Mouse (Mus musculus) hindbrain, embryonic 10.5 days (tissue): ENCODE measurements around the gene Kcna5. TPM values are rescaled to one million over a fixed set of nuclear protein-coding genes. Genes with fewer than 3 reads are reported as not detected.

Experiments
- DNase-seq: peaks from one replicate; pipeline ENCODE4 v3.0.0-alpha.2; 2017; ENCODE audit warnings: low spot score
- H3K27ac ChIP-seq: fragments of 300-500 bp; sonication (generic); 2 replicates; pipeline ENCODE4 v1.5.1; 2016; ENCODE audit warnings: mild to moderate bottlenecking, moderate library complexity
- H3K27me3 ChIP-seq: fragments of 300-500 bp; sonication (generic); 2 replicates; pipeline ENCODE4 v1.6.1; 2016; ENCODE audit warnings: mild to moderate bottlenecking; ENCODE audit not compliant: poor library complexity, insufficient read depth, severe bottlenecking
- H3K36me3 ChIP-seq: fragments of 300-500 bp; sonication (generic); 2 replicates; pipeline ENCODE4 v1.6.1; 2016; ENCODE audit warnings: mild to moderate bottlenecking, moderate library complexity
- H3K4me1 ChIP-seq: fragments of 300-500 bp; sonication (generic); replicated peaks from 2 replicates; pipeline ENCODE4 v1.6.1; 2016; ENCODE audit warnings: mild to moderate bottlenecking
- H3K4me3 ChIP-seq: fragments of 300-500 bp; sonication (generic); 2 replicates; pipeline ENCODE4 v1.5.1; 2016; ENCODE audit warnings: mild to moderate bottlenecking, moderate library complexity
- H3K9me3 ChIP-seq: fragments of 300-500 bp; sonication (generic); 2 replicates; pipeline ENCODE4 v1.6.1; 2016; ENCODE audit warnings: mild to moderate bottlenecking, moderate library complexity
- WGBS: fragments of 180-500 bp; shearing (Covaris S2); methylation state at CpG from one replicate; pipeline ENCODE4 v1.1.7; 2016; 5-methylcytosine and 5-hydroxymethylcytosine counted together
- polyA plus RNA-seq: library from polyadenylated mRNA; unstranded; fragments of >200 nt; fragmentation: Nextera tagmentation; extraction: Ambion mirVana; gene quantifications from 2 replicates; pipeline ENCODE4 v1.2.1, GENCODE M21; 2016

The Kcna5 gene
- 2.9 and 3.7 TPM in 2 replicates for polyA plus RNA-seq

DNA sequence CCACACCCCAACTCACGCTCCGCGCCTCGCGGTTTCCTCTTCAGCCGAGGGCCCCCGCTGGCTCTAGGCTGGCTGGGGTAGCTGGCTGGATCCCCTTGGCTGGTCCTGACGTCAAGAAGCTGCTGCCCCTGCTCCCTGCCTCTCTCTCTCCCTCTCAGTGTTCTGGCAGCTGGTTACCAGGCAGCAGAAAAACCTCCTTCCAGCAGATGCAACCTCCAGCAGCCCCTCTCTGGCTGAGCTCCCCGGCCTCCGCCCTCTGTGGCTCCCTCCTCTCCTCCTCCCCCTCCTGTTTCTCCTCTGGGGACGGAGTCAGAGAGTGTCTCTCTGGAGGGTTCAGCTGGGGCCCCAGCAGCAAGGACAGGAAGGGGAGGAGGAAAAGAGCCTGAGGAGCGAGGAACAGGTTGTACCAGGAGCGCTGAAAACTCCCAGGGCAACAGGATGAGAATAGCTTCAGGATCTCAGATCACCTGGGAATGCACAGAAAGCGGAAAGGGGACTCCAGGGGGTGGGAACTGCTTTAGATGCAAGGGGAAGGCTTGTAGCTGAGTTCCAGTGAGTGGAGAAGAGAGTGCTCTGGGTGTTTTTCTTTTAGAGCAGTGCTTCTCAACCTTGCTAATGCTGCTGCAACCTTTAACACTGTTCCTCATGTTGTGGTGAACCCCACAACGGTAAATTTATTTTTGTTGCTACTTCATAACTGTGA is at the start of gene Kcna5:
Kcna5 (minus strand) TSS at position 205 of the 703 bp plus-strand sequence.
- Histone ChIP-seq H3K27ac (peak within 1 kb of the TSS; percentile 82), H3K27me3 (peaks cover 41% of the 10 kb centered on the region), H3K9me3 (no peaks in the 10 kb centered on the region), H3K4me3 (peak within 1 kb of the TSS; percentile 50), H3K36me3 (no peaks in the 10 kb centered on the region), H3K4me1 (peaks cover 42% of the 10 kb centered on the region)
- 1% methylated on average over 15 of the region's 15 CpGs for WGBS
- DNase-seq, result peak; percentile 64

GRCm38 (mm10) chr6:126583075-126583474 is 47.9 kb upstream of the Kcna5 start:
- peak; percentile 39 for DNase-seq
- Histone ChIP-seq H3K4me3 (no peak overlapping the region), H3K27ac (no peak overlapping the region), H3K36me3 (no peaks in the 10 kb centered on the region), H3K27me3 (no peaks in the 10 kb centered on the region), H3K4me1 (0 out of 2 replicates have a peak, but pooled peaks cover 3% of the 10 kb centered on the region), H3K9me3 (no peaks in the 10 kb centered on the region)
- 63% methylated on average over 7 of the region's 7 CpGs for WGBS

- Histone ChIP-seq H3K4me3 (no peak overlapping the region), H3K27me3 (no peaks in the 10 kb centered on the region), H3K36me3 (no peaks in the 10 kb centered on the region), H3K4me1 (0 out of 2 replicates have a peak, but pooled peaks cover 3% of the 10 kb centered on the region), H3K27ac (no peak overlapping the region), H3K9me3 (no peaks in the 10 kb centered on the region)
- 89% methylated on average over 8 of the region's 8 CpGs for WGBS
- no peak for DNase-seq
Measured at GRCm38 (mm10) chr6:126581632-126582031, 46.4 kb upstream of the Kcna5 start.

- 89% methylated on average over 3 of the region's 3 CpGs for WGBS
- Histone ChIP-seq H3K27ac (no peak overlapping the region), H3K27me3 (no peaks in the 10 kb centered on the region), H3K4me1 (no peaks in the 10 kb centered on the region), H3K36me3 (no peaks in the 10 kb centered on the region), H3K4me3 (no peak overlapping the region), H3K9me3 (no peaks in the 10 kb centered on the region)
- DNase-seq, result no peak
Measured at GRCm38 (mm10) chr6:126580571-126580970, 45.4 kb upstream of the Kcna5 start.

DNA sequence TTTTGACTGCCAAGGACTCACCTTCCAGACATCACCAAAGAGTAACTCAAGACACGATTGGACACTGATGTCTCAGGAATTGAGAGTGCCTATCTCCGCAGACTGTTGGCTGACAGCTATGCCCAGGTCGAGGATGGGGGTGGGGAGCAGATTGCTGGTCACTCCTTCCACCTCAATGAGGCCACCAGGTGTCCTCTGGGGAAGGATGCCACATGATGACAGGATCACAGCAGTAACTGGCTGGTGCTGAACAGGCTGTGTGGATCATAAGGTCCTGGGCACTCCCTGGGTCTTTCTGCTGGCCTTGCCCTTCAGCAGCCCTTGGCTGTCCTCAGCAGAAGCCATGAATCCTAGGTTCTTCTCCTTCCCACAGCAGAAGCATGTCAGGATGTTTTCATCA is 42.2 kb upstream of the Kcna5 start:
- Histone ChIP-seq H3K27ac (no peak overlapping the region), H3K9me3 (no peaks in the 10 kb centered on the region), H3K4me1 (no peaks in the 10 kb centered on the region), H3K27me3 (no peaks in the 10 kb centered on the region), H3K4me3 (no peak overlapping the region), H3K36me3 (no peaks in the 10 kb centered on the region)
- 83% methylated on average over 3 of the region's 3 CpGs for WGBS
- DNase-seq, result no peak

- no peak for DNase-seq
- H3K9me3 ChIP-seq, result no peaks in the 10 kb centered on the region
- H3K36me3 ChIP-seq, result no peaks in the 10 kb centered on the region
- no peaks in the 10 kb centered on the region for H3K4me1 ChIP-seq
- H3K27me3 ChIP-seq, result no peaks in the 10 kb centered on the region
- 86% methylated on average over 1 of the region's 1 CpGs for WGBS
- no peak overlapping the region for H3K4me3 ChIP-seq
- no peak overlapping the region for H3K27ac ChIP-seq
Measured at GRCm38 (mm10) chr6:126576566-126576965, 41.4 kb upstream of the Kcna5 start.

GRCm38 (mm10) chr6:126574778-126575177 is 39.6 kb upstream of the Kcna5 start:
- no peak overlapping the region for H3K4me3 ChIP-seq
- H3K4me1 ChIP-seq, result no peaks in the 10 kb centered on the region
- no peak for DNase-seq
- no peaks in the 10 kb centered on the region for H3K27me3 ChIP-seq
- H3K27ac ChIP-seq, result no peak overlapping the region
- no peaks in the 10 kb centered on the region for H3K36me3 ChIP-seq
- H3K9me3 ChIP-seq, result no peaks in the 10 kb centered on the region
- 82% methylated on average over 7 of the region's 7 CpGs for WGBS

DNA sequence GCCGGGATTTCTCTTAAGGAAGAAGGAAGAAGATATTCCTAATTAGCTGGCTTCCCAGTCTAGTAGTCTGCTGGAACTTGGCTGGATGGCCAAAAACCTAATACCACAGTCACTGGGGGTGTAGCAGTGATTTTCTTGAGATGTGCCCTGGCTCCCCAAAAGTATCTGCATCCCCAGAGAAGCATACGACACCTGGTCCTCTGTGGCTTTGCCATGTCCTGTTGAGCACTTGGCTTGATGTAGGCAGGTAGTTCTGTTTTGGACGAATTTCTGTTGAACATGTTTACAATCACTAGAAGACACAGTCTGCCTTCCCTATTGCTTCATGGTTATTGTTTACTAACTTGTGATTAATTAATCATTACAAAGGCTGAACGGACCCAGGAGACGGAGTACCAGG is 37.8 kb upstream of the Kcna5 start:
- Histone ChIP-seq H3K4me1 (no peaks in the 10 kb centered on the region), H3K4me3 (no peak overlapping the region), H3K36me3 (no peaks in the 10 kb centered on the region), H3K9me3 (no peaks in the 10 kb centered on the region), H3K27me3 (no peaks in the 10 kb centered on the region), H3K27ac (no peak overlapping the region)
- DNase-seq, result no peak
- WGBS, result 87% methylated on average over 5 of the region's 5 CpGs

- no peaks in the 10 kb centered on the region; the same call in 1 of the 2 replicates for H3K4me1 ChIP-seq
- H3K9me3 ChIP-seq, result no peaks in the 10 kb centered on the region
- H3K27ac ChIP-seq, result no peak overlapping the region
- H3K36me3 ChIP-seq, result no peaks in the 10 kb centered on the region
- 81% methylated on average over 7 of the region's 7 CpGs for WGBS
- no peak overlapping the region for H3K4me3 ChIP-seq
- DNase-seq, result no peak
- no peaks in the 10 kb centered on the region; the same call in 1 of the 2 replicates for H3K27me3 ChIP-seq
Measured at GRCm38 (mm10) chr6:126569809-126570208, 34.6 kb upstream of the Kcna5 start.

DNA sequence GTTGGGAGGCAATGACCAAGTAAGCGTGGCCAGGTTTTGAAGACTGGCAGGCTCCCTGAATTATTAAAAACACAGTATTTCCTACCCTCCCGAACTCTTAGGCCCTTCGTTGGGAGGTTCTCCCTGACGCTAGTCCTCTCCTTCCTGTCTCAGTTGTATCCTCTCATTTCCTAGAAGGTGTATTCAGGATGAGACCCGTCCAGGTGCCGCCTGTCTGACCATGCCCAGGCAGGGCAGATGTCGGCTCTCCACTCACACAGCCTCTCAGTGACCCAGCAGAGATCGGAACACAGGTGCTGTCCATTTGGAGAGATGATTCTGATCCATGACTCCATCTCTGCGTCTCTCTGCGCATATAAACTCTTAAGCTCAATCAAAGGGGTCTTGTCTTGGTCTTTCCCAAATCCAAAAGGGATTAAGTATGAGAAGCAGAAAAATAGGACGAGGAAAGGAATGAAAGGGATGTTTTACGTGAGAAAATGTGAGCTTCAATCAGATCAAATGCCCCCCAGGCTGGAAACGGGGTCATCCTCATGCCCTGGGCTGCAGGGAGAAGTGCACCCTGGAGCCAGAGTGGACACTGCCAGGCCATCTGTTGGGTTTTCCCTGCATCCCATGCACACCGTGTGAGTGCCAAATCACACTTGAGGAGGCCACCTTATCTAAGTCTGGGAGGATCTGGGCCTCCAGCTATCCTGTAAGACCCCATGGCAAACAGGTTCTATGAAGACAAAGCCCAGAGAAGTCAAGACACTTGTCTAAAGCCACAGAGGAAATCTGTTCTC is 33.0 kb upstream of the Kcna5 start:
- Histone ChIP-seq H3K36me3 (no peaks in the 10 kb centered on the region), H3K9me3 (no peaks in the 10 kb centered on the region), H3K4me3 (no peak overlapping the region), H3K27me3 (no peaks in the 10 kb centered on the region; the same call in 1 of the 2 replicates), H3K4me1 (no peaks in the 10 kb centered on the region; the same call in 1 of the 2 replicates), H3K27ac (no peak overlapping the region)
- WGBS, result 89% methylated on average over 14 of the region's 14 CpGs
- DNase-seq, result no peak

- no peak overlapping the region for H3K27ac ChIP-seq
- WGBS, result 92% methylated on average over 9 of the region's 9 CpGs
- no peaks in the 10 kb centered on the region; the same call in 1 of the 2 replicates for H3K4me1 ChIP-seq
- no peak for DNase-seq
- H3K9me3 ChIP-seq, result no peaks in the 10 kb centered on the region
- H3K4me3 ChIP-seq, result no peak overlapping the region
- no peaks in the 10 kb centered on the region; the same call in 1 of the 2 replicates for H3K27me3 ChIP-seq
- no peaks in the 10 kb centered on the region for H3K36me3 ChIP-seq
Measured at GRCm38 (mm10) chr6:126567326-126567725, 32.1 kb upstream of the Kcna5 start.

- peaks cover 13% of the 10 kb centered on the region for H3K4me1 ChIP-seq
- no peak for DNase-seq
- no peaks in the 10 kb centered on the region for H3K9me3 ChIP-seq
- H3K27me3 ChIP-seq, result no peaks in the 10 kb centered on the region; the same call in 1 of the 2 replicates
- 67% methylated on average over 6 of the region's 6 CpGs for WGBS
- H3K27ac ChIP-seq, result no peak overlapping the region
- H3K36me3 ChIP-seq, result no peaks in the 10 kb centered on the region
- H3K4me3 ChIP-seq, result no peak overlapping the region
Measured at GRCm38 (mm10) chr6:126564376-126564775, 29.2 kb upstream of the Kcna5 start.

DNA sequence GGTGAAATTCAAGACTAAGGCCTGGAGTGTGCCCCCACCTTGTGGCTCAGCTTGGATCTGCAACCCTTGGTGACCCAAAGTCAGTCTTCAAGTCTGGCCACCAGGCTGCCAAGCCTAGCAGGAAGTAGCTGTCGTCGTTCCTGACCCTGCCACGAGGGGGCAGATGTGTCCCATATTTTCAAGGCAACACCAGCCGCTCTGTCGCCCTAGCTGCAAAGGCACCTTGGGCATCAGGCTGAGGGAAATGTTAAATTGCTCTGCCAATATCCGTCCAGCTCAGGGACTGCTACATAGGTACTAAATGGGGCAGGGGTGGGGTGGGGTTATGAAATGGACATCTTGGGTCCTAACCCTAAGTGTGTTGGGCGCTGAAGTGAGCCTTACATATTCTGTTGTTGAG is 28.7 kb upstream of the Kcna5 start:
- no peaks in the 10 kb centered on the region for H3K36me3 ChIP-seq
- 15% methylated on average over 7 of the region's 7 CpGs for WGBS
- H3K4me3 ChIP-seq, result no peak overlapping the region
- H3K27me3 ChIP-seq, result no peaks in the 10 kb centered on the region; the same call in 1 of the 2 replicates
- peak; percentile 87 for DNase-seq
- no peaks in the 10 kb centered on the region for H3K9me3 ChIP-seq
- H3K4me1 ChIP-seq, result peaks cover 13% of the 10 kb centered on the region
- H3K27ac ChIP-seq, result no peak overlapping the region
